Mouse (Mus musculus) effector memory CD4-positive, alpha-beta T cell, adult 5 months (primary cell): ENCODE results near the gene Mcm3. TPM values are rescaled to one million over a fixed set of nuclear protein-coding genes. Genes with fewer than 3 reads are reported as not detected.

ENCODE experiments used
- polyA plus RNA-seq: library from polyadenylated mRNA; unstranded; fragments of 100-300 nt; shearing (Covaris generic); gene quantifications from one replicate; pipeline ENCODE4 v1.2.1, GENCODE M21; 2017

Mcm3 gene
- 33.6 TPM for polyA plus RNA-seq

GRCm38 (mm10) chr1:20819771-20820605 is at the start of gene Mcm3:
Mcm3 (minus strand) TSS chr1:20820312.

DNA sequence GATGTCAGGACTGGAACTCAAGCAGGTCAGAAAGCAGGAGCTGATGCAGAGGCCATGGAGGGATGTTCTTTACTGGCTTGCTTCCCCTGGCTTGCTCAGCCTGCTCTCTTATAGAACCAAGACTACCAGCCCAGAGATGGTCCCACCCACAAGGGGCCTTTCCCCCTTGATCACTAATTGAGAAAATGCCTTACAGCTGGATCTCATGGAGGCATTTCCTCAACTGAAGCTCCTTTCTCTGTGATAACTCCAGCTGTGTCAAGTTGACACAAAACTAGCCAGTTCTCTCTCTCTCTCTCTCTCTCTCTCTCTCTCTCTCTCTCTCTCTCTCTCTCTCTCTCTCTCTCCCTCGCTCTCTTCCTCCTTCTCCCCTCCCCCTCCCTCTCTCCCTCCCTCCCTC is 29.6 kb downstream of the Mcm3 start, which contains the start of gene Il17f:
TSS of gene Il17f (minus strand) at position 101 of the 400 bp plus-strand sequence.

Other genes with a start within 250 kb of the Mcm3 start
- 0.20 TPM for gene Pkhd1, start 202.2 kb downstream of the Mcm3 start, polyA plus RNA-seq
- gene Il17a, start 89.4 kb downstream of the Mcm3 start, polyA plus RNA-seq: not detected
- gene Il17f, start 29.7 kb downstream of the Mcm3 start, polyA plus RNA-seq: not detected
- gene Paqr8, start 70.3 kb upstream of the Mcm3 start, polyA plus RNA-seq: 2.0 TPM
- 0.17 TPM for gene Efhc1, start 131.3 kb upstream of the Mcm3 start, polyA plus RNA-seq